Mouse (Mus musculus) lung, postnatal 10 days (tissue): ENCODE results near the gene Plcb4.
A peak's percentile ranks its signal among the peaks of the same experiment; 100 is the strongest.

Experiments used
- DNase-seq: peaks from one replicate; pipeline ENCODE4 v3.0.0; 2021

Plcb4 gene

GRCm38 (mm10) chr2:135901015-135901414 is 242.2 kb downstream of the Plcb4 start:
- DNase-seq, result no peak

DNA sequence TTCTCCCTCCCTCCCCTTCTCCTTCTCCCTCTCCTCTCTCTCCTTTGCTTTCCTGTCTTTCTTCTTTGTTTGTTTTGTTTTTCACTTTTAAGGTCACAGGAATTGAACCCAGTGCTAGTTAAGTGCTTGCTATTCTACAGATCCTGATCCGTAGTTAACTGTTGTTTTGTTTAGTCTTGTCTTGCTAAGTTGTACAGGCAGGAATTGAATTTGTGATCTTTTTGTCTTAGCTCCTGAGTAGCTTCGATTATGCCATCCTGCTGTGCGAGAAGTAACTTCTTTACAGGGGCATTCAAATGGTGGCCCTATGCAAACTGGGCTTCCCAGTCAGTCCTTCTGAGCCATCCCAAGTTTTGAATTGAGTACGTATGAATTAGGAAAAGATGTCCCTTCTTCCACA is 245.5 kb downstream of the Plcb4 start:
- DNase-seq, result no peak

GRCm38 (mm10) chr2:135904791-135905190 is 246.0 kb downstream of the Plcb4 start:
- DNase-seq, result no peak

- DNase-seq, result no peak
Measured at GRCm38 (mm10) chr2:135914343-135915261, 255.8 kb downstream of the Plcb4 start.

- no peak for DNase-seq
Measured at GRCm38 (mm10) chr2:135915928-135916327, 257.1 kb downstream of the Plcb4 start.

GRCm38 (mm10) chr2:135917000-135917399 is 258.2 kb downstream of the Plcb4 start:
- DNase-seq, result no peak

GRCm38 (mm10) chr2:135918116-135918515 is 259.3 kb downstream of the Plcb4 start:
- DNase-seq, result no peak

GRCm38 (mm10) chr2:135919641-135920040 is 260.8 kb downstream of the Plcb4 start:
- no peak for DNase-seq

DNA sequence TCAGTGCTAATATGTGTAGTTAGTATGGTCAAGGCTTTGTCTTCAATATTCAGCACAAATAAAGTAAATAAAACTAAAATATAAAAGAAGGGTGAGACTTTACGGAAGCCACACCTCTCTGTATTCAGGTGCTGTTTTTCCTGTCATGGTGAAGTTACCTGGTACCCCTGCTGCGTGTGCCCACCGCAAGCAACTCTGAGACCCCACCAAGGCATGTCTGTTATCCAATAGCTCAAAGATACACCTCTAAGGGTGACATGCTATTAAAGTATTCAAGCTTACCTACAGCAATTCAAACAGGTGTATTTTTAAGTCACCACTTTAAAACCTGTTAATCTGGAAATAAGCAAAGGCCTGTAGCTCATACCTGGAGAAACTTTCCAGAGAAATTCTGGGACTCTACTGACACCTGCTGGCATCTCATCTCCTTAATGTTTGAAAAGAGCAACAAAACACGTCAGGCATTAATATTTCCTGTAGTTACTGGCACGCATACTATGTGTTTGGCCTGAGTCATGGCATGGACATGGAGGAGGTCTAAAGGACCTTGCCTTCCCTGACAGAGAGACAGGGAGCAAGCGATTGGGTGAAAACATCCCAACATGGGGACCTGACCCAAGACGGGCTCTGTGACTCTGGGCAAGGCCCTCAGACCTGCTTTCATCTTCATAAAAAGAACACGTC is 268.0 kb downstream of the Plcb4 start:
- peak; percentile 78 for DNase-seq

GRCm38 (mm10) chr2:135929021-135929720 is 270.4 kb downstream of the Plcb4 start:
- no peak for DNase-seq

DNA sequence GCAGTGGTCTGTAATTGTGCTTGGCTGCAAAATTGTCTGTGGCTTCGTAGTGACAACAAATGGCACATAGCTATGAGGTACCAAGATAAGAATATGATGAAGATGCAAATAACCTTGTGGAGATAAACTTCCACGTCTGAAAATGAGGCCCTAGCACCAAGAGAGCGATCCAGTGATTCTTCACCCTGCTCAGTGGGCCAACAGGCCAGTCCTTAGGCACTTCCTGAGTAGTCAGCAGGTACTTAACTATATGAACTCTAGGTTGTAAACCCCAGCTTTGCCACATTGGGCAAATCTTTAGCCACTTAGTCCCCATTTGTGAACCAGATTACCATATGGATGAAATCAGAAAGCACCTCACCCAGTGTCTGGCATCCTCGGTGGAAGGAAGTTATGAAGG is 271.9 kb downstream of the Plcb4 start:
- no peak for DNase-seq

- no peak for DNase-seq
Measured at GRCm38 (mm10) chr2:135932569-135932968, 273.8 kb downstream of the Plcb4 start.

- no peak for DNase-seq
Measured at GRCm38 (mm10) chr2:135936376-135936775, 277.6 kb downstream of the Plcb4 start.

DNA sequence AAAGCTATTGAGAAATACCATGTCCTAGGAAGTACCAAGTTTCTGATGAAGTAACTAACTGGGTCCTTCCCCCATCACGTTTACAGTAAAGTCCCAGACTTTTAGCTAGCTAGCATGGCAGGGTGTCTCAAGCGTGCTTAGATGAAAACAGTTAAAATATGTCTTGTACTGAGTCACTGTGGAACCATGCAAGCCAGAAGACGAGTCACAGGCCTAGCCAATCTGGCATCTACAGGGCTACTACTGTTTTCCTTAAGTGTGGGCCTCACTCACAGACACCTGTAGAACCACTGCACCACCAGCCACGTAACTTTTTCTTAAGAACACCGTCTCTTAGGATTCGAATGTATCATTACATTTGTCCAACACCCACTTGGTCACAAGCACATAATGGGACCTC is 278.8 kb downstream of the Plcb4 start:
- DNase-seq, result no peak

- DNase-seq, result no peak
Measured at GRCm38 (mm10) chr2:135939933-135940332, 281.1 kb downstream of the Plcb4 start.

GRCm38 (mm10) chr2:135947839-135948238 is 289.0 kb downstream of the Plcb4 start:
- DNase-seq, result no peak

GRCm38 (mm10) chr2:135954760-135955548 is 296.1 kb downstream of the Plcb4 start:
- peak; percentile 42 for DNase-seq

GRCm38 (mm10) chr2:135955796-135956195 is 297.0 kb downstream of the Plcb4 start:
- no peak for DNase-seq

- peak; percentile 62 for DNase-seq
Measured at GRCm38 (mm10) chr2:135957689-135958088, 298.9 kb downstream of the Plcb4 start.

DNA sequence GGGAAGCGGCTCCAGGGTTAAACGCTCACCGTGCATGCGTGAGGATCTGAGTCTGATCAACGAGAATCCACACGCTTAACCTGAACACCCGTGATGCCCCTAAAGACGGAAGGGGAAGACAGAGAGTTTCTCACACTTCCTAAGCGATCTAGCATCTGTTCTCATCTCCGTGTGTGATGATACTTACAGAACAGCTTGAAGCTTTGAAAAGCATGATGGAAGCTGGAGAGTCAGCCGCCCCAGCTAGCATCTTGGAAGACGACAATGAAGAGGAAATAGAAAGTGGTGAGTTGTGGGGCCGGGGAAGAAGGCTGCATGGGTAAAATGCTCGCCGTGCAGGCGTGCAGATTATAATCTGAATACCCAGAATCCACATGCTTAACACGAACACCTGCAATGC is 299.6 kb downstream of the Plcb4 start:
- no peak for DNase-seq

DNA sequence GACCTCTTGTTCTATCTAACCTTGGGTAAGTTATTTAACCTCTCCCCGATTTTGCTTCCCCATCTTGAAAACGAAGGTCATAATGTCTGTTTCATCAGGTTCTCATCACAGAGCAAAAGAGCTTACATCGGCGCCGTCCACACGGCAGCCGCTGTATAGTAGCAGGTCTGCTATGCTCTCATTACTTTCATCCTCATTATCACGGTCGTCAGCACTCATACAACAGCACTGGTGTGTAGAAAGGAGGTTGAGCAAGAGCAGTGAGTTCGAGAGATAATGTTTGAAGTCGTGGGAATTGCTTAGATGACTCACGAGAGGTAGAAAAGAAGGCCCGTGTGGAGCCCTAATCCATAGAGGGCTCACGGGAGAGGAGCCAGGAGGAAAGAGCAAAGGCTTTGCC is 304.3 kb downstream of the Plcb4 start:
- no peak for DNase-seq

GRCm38 (mm10) chr2:135966871-135967557 is 308.2 kb downstream of the Plcb4 start:
- DNase-seq, result peak; percentile 47
